Mouse (Mus musculus) adrenal gland, adult 2 months (tissue): Measurements from ENCODE around the gene Hoxb7. TPM values are rescaled to one million over a fixed set of nuclear protein-coding genes. Genes with fewer than 3 reads are reported as not detected.

Source experiments
- DNase-seq: peaks from one replicate; pipeline ENCODE4 v3.0.0; 2021
- polyA plus RNA-seq: library from polyadenylated mRNA; depleted of rRNA; stranded (reverse); fragments of >200 nt; gene quantifications from 2 replicates; pipeline ENCODE4 v1.2.3, GENCODE M21; 2012
- total RNA-seq, 2 experiments: library from RNA; stranded (reverse); gene quantifications; 2 replicates each; pipeline ENCODE4 v1.2.3; 2021

Hoxb7 gene
- total and polyA plus RNA-seq, 3 experiments: 46.4 to 55.9 (median 46.7) TPM

GRCm38 (mm10) chr11:96299781-96300180 lies 13.4 kb downstream of the Hoxb7 start:
- DNase-seq: no peak

- DNase-seq: peak; percentile 74
These were observed 14.1 kb downstream of the Hoxb7 start for GRCm38 (mm10) chr11:96300354-96301063.

GRCm38 (mm10) chr11:96301064-96301431 lies 14.6 kb downstream of the Hoxb7 start:
- DNase-seq: peak; percentile 71

- DNase-seq: peak; percentile 96
These were observed 15.4 kb downstream of the Hoxb7 start for GRCm38 (mm10) chr11:96301837-96302236.

GRCm38 (mm10) chr11:96302381-96303150 lies 16.1 kb downstream of the Hoxb7 start:
- no peak for DNase-seq

GRCm38 (mm10) chr11:96303151-96304099 lies 17.0 kb downstream of the Hoxb7 start, which contains the start of gene Hoxb5:
Gene Hoxb5 (plus strand): TSS chr11:96303336.
- DNase-seq: peak; percentile 95

- DNase-seq: peak; percentile 75
These were observed 18.2 kb downstream of the Hoxb7 start for GRCm38 (mm10) chr11:96304381-96305195.

GRCm38 (mm10) chr11:96305505-96306182 lies 19.2 kb downstream of the Hoxb7 start:
- peak; percentile 66 for DNase-seq

- peak; percentile 75 for DNase-seq
These were observed 19.9 kb downstream of the Hoxb7 start for GRCm38 (mm10) chr11:96306183-96306907.

- DNase-seq: no peak
These were observed 20.5 kb downstream of the Hoxb7 start for GRCm38 (mm10) chr11:96306908-96307269.

- peak; percentile 79 for DNase-seq
These were observed 22.3 kb downstream of the Hoxb7 start for GRCm38 (mm10) chr11:96308763-96309162.

- DNase-seq: no peak
These were observed 22.9 kb downstream of the Hoxb7 start for GRCm38 (mm10) chr11:96309288-96309687.

- DNase-seq: no peak
These were observed 23.9 kb downstream of the Hoxb7 start for GRCm38 (mm10) chr11:96310183-96310938.

- peak; percentile 84 for DNase-seq
These were observed 24.7 kb downstream of the Hoxb7 start for GRCm38 (mm10) chr11:96311097-96311496.

GRCm38 (mm10) chr11:96311520-96312417 lies 25.3 kb downstream of the Hoxb7 start:
- DNase-seq: peak; percentile 87

GRCm38 (mm10) chr11:96313134-96313533 lies 26.7 kb downstream of the Hoxb7 start:
- DNase-seq: no peak

- peak; percentile 68 for DNase-seq
These were observed 27.5 kb downstream of the Hoxb7 start for GRCm38 (mm10) chr11:96313806-96314428.
